Mouse (Mus musculus): Measurements from ENCODE around the gene Oas1g. TPM values are rescaled to one million over a fixed set of nuclear protein-coding genes. Genes with fewer than 3 reads are reported as not detected.

The Oas1g gene
- polyA plus RNA-seq, 1 experiment: 1.4 TPM

DNA sequence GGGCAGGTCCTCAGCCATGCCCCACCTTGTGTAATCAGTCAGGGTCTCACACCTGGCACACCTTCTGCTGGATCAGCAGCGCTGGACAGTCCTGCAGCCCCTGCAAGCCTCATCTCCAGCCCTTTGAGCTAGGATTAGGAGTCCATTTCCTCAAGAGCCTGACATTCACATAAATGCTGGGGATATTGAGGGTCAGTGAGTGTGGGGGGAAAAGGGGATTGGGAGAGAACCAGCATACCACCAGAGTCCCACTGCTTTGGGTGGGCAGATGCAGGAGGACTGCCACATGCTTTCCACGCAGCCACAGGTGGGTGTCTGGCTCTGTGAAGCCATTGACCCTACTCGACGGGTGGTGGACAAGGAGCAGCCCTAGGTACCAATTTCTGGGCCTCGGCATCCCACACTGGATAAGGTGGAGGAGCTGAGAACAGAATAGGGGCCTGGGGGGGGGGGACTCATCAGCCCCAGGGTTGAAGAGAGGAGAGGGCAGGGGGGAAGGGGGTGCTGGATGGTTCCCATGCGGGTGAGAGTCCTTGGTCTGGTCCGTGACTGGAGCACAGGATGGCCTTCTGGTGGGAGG, 17.9 kb downstream of the Oas1g start:
- WGBS: 86% methylated on average over 7 of the region's 7 CpGs
- no peak for TF ChIP-seq POLR2A (IDR thresholded peaks at IDR 0.05; ENCODE audit: low read depth, low read length)
- TF ChIP-seq CTCF (IDR thresholded peaks at IDR 0.05; ENCODE audit: extremely low read depth, insufficient read depth, insufficient read length, insufficient replicate concordance): no peak
- H3K27me3 ChIP-seq (ENCODE audit: control insufficient read depth, insufficient read depth, low read length): no peaks in the 10 kb centered on the region
- H3K36me3 ChIP-seq (ENCODE audit: control insufficient read depth, insufficient read depth, low read length): no peaks in the 10 kb centered on the region
- no peak for DNase-seq (ENCODE audit: low read depth in 1 of 2, low spot score in 2 of 2)
- no peak overlapping the region for H3K27ac ChIP-seq (ENCODE audit: insufficient read depth, low read length)
- no peak overlapping the region for H3K4me3 ChIP-seq (ENCODE audit: extremely low read depth, insufficient read depth, insufficient read length)
- no peaks in the 10 kb centered on the region for H3K4me1 ChIP-seq (ENCODE audit: control insufficient read depth, insufficient read depth, insufficient read length)

DNA sequence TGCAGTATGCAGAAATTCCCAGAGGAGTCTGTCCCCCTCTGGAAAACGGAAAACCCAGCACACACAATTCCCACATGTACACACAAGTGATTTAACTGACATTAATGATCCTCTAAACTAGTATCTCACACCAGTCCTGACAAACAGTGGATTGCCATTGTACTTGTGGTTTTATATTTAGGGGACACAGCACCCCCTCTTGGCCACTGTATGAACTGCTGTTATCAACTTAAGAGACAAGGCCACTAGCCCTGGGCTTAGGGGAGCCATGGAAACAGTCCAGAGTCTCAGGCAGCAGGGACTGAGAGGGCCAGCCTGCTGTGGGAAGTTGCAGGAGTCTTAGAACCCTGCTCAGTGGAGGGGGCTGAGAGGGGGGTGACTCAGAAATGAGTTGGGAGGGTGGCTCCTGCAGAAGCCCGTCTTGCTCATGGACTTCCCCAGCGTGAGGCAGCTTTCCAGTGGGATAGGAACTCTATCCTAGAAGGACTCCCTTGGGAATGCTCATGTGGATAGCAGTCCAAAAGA, 22.0 kb downstream of the Oas1g start:
- no peak for TF ChIP-seq POLR2A (IDR thresholded peaks at IDR 0.05; ENCODE audit: low read depth, low read length)
- no peak for TF ChIP-seq CTCF (IDR thresholded peaks at IDR 0.05; ENCODE audit: extremely low read depth, insufficient read depth, insufficient read length, insufficient replicate concordance)
- Histone ChIP-seq H3K27ac (ENCODE audit: insufficient read depth, low read length) (no peak overlapping the region), H3K4me3 (ENCODE audit: extremely low read depth, insufficient read depth, insufficient read length) (no peak overlapping the region), H3K27me3 (ENCODE audit: control insufficient read depth, insufficient read depth, low read length) (no peaks in the 10 kb centered on the region), H3K4me1 (ENCODE audit: control insufficient read depth, insufficient read depth, insufficient read length) (no peaks in the 10 kb centered on the region), H3K36me3 (ENCODE audit: control insufficient read depth, insufficient read depth, low read length) (no peaks in the 10 kb centered on the region)
- peak in 1 of 2 experiments; percentile 4 for DNase-seq (ENCODE audit: low read depth in 1 of 2, low spot score in 2 of 2)
- 77% methylated on average over 3 of the region's 3 CpGs for WGBS

DNA sequence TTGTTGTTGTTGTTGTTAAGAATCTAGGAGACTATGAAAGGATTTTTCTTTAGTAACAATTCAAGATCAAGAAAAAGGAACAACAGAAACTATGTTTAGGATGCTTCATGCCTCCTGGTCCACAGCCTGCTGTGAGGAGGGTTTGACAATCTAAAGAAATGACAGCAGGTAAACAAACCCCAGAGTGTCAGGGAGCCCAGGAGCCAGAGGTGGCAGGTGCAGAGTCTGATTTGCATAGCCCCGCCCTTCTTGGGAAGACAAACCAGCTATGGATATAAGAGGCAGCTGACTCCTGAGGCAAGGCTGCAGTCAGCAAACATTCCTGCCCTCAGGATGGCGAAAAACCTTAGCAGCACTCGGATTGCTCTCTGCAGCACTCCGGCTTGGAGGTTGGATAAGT, 26.3 kb downstream of the Oas1g start, which contains the start of gene Oas1h:
Gene Oas1h, plus strand, starts transcription at position 301 of the 400 bp plus-strand sequence.
- no peak for TF ChIP-seq CTCF (IDR thresholded peaks at IDR 0.05; ENCODE audit: extremely low read depth, insufficient read depth, insufficient read length, insufficient replicate concordance)
- TF ChIP-seq POLR2A (IDR thresholded peaks at IDR 0.05; ENCODE audit: low read depth, low read length): no peak
- DNase-seq (ENCODE audit: low read depth in 1 of 2, low spot score in 2 of 2): no peak
- H3K36me3 ChIP-seq (ENCODE audit: control insufficient read depth, insufficient read depth, low read length): no peaks in the 10 kb centered on the region
- 63% methylated on average over 4 of the region's 4 CpGs for WGBS
- H3K27me3 ChIP-seq (ENCODE audit: control insufficient read depth, insufficient read depth, low read length): no peaks in the 10 kb centered on the region
- H3K4me1 ChIP-seq (ENCODE audit: control insufficient read depth, insufficient read depth, insufficient read length): no peaks in the 10 kb centered on the region
- H3K27ac ChIP-seq (ENCODE audit: insufficient read depth, low read length): no peak within 1 kb of the TSS
- no peak within 1 kb of the TSS for H3K4me3 ChIP-seq (ENCODE audit: extremely low read depth, insufficient read depth, insufficient read length)

DNA sequence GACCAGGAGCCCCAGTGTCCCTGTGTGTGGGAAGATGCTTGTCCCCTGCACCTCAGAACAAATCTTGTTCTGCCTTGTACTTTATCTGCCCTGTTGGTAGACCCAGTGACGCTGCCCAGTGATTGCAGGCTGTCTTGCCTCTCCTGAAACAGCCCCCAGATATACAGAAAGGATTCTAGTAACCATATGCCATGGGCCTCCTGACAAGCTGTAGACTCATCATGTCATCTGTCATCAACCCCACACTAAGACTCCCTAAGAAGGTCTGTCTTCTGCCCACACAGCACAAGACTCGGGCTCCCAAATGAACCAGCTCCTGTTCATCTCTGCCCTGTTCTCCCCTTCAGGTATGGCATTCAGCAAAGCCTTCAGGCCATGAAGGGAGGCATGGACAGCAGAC, 28.2 kb downstream of the Oas1g start:
- Histone ChIP-seq H3K4me3 (ENCODE audit: extremely low read depth, insufficient read depth, insufficient read length) (no peak overlapping the region), H3K27me3 (ENCODE audit: control insufficient read depth, insufficient read depth, low read length) (no peaks in the 10 kb centered on the region), H3K36me3 (ENCODE audit: control insufficient read depth, insufficient read depth, low read length) (no peaks in the 10 kb centered on the region), H3K27ac (ENCODE audit: insufficient read depth, low read length) (no peak overlapping the region), H3K4me1 (ENCODE audit: control insufficient read depth, insufficient read depth, insufficient read length) (no peaks in the 10 kb centered on the region)
- 81% methylated on average over 2 of the region's 2 CpGs for WGBS
- no peak for DNase-seq (ENCODE audit: low read depth in 1 of 2, low spot score in 2 of 2)
- TF ChIP-seq CTCF (IDR thresholded peaks at IDR 0.05; ENCODE audit: extremely low read depth, insufficient read depth, insufficient read length, insufficient replicate concordance): no peak
- no peak for TF ChIP-seq POLR2A (IDR thresholded peaks at IDR 0.05; ENCODE audit: low read depth, low read length)

DNA sequence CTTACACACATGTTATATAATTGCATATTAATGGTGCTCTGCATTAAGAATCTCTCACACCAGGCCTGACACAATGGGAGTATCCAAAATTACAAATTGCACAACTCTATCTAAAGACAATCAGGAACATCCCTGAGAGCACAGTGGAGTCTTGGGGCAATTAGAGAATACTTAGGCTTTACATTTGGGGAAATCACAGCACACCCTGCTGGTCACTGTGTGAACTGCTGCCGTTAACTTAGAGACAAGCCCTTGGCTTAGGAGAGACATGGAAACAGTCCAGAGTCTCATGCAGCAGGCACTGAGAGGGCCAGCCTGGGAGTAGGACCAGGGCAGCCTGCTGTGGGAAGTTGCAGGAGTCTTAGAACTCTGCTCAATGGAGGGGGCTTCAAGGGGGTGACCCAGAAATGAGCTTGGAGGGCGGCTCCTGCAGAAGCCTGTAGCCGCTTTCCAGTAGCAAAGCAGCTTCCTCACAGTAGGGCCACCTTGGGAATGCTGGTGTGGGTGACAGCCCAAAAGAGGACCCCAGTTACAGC, 37.7 kb downstream of the Oas1g start:
- WGBS: 52% methylated on average over 3 of the region's 3 CpGs
- H3K27ac ChIP-seq (ENCODE audit: insufficient read depth, low read length): no peak overlapping the region
- no peak overlapping the region for H3K4me3 ChIP-seq (ENCODE audit: extremely low read depth, insufficient read depth, insufficient read length)
- TF ChIP-seq CTCF (IDR thresholded peaks at IDR 0.05; ENCODE audit: extremely low read depth, insufficient read depth, insufficient read length, insufficient replicate concordance): peak; percentile 42; the same call in 1 of the 2 replicates
- no peak for TF ChIP-seq POLR2A (IDR thresholded peaks at IDR 0.05; ENCODE audit: low read depth, low read length)
- DNase-seq (ENCODE audit: low read depth in 1 of 2, low spot score in 2 of 2): peak; percentile 7 to 33
- H3K27me3 ChIP-seq (ENCODE audit: control insufficient read depth, insufficient read depth, low read length): no peaks in the 10 kb centered on the region
- H3K4me1 ChIP-seq (ENCODE audit: control insufficient read depth, insufficient read depth, insufficient read length): no peaks in the 10 kb centered on the region
- H3K36me3 ChIP-seq (ENCODE audit: control insufficient read depth, insufficient read depth, low read length): no peaks in the 10 kb centered on the region

DNA sequence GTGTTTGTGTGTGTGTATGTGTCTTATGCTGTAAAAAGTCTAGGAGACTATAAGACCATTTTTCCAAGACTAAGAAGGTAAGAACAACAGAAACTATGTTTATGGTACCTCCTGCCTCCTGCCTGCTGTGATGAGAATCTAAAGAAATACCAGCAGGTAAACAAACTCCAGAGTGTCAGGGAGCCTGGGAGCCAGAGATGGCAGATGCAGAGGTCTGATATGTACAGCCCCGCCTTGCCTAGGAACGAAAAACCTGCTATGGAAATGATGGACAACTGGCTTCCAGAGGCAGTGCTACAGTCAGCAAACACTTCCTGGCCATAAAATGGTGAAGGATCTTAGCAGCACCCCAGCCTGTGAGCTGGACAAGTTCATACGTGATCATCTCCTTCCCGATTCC, 40.3 kb downstream of the Oas1g start, which contains the start of gene Oas1f:
Gene Oas1f, plus strand, starts transcription at position 301 of the 400 bp plus-strand sequence.
- no peak within 1 kb of the TSS for H3K4me3 ChIP-seq (ENCODE audit: extremely low read depth, insufficient read depth, insufficient read length)
- no peaks in the 10 kb centered on the region for H3K27me3 ChIP-seq (ENCODE audit: control insufficient read depth, insufficient read depth, low read length)
- TF ChIP-seq POLR2A (IDR thresholded peaks at IDR 0.05; ENCODE audit: low read depth, low read length) (no peak), CTCF (IDR thresholded peaks at IDR 0.05; ENCODE audit: extremely low read depth, insufficient read depth, insufficient read length, insufficient replicate concordance) (no peak)
- no peaks in the 10 kb centered on the region for H3K4me1 ChIP-seq (ENCODE audit: control insufficient read depth, insufficient read depth, insufficient read length)
- 57% methylated on average over 4 of the region's 4 CpGs for WGBS
- DNase-seq (ENCODE audit: low read depth in 1 of 2, low spot score in 2 of 2): no peak
- no peaks in the 10 kb centered on the region for H3K36me3 ChIP-seq (ENCODE audit: control insufficient read depth, insufficient read depth, low read length)
- H3K27ac ChIP-seq (ENCODE audit: insufficient read depth, low read length): no peak within 1 kb of the TSS

DNA sequence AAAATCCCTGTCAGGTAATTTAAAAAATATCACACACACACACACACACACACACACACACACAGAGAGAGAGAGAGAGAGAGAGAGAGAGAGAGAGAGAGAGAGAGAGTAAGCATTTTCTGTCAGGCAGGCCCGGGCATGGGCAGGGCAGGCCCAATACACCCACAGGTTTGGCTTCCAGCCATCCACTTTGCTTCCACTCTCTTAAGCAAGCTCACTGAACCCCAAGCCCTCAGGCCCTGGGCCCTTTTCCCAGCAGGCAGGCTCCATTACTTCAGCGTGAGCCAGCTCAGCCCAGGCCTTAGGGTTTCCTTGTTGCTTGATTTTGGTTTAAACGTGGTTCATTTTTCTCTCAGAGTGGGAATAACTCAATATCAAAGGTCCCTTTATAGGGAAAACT, 42.7 kb downstream of the Oas1g start:
- Histone ChIP-seq H3K4me1 (ENCODE audit: control insufficient read depth, insufficient read depth, insufficient read length) (no peaks in the 10 kb centered on the region), H3K27me3 (ENCODE audit: control insufficient read depth, insufficient read depth, low read length) (no peaks in the 10 kb centered on the region), H3K36me3 (ENCODE audit: control insufficient read depth, insufficient read depth, low read length) (no peaks in the 10 kb centered on the region), H3K4me3 (ENCODE audit: extremely low read depth, insufficient read depth, insufficient read length) (no peak overlapping the region), H3K27ac (ENCODE audit: insufficient read depth, low read length) (no peak overlapping the region)
- TF ChIP-seq CTCF (IDR thresholded peaks at IDR 0.05; ENCODE audit: extremely low read depth, insufficient read depth, insufficient read length, insufficient replicate concordance) (no peak), POLR2A (IDR thresholded peaks at IDR 0.05; ENCODE audit: low read depth, low read length) (no peak)
- no peak for DNase-seq (ENCODE audit: low read depth in 1 of 2, low spot score in 2 of 2)
- WGBS: 48% methylated on average over 3 of the region's 3 CpGs

Data from spleen, adult 2 months (tissue).